Mouse (Mus musculus) liver, embryonic 15.5 days (tissue): ENCODE results near the gene Gvin1. TPM values are rescaled to one million over a fixed set of nuclear protein-coding genes. Genes with fewer than 3 reads are reported as not detected.
"Not testable (repeated sequence)": the region's sequence is repeated elsewhere in the genome, so short reads cannot be mapped to it uniquely, and the experiment has no call there.

Source experiments
- ATAC-seq: fragments of 200-750 bp; cut with Nextera tagmentation; 2 replicates; pipeline ENCODE4 v1.8.0; 2017; ENCODE audit warnings: moderate number of reproducible peaks, mild to moderate bottlenecking, moderate library complexity; ENCODE audit not compliant: insufficient read depth
- H3K27ac ChIP-seq: fragments of 300-500 bp; sonication (generic); replicated peaks from 2 replicates; pipeline ENCODE4 v1.5.1; 2015; ENCODE audit warnings: mild to moderate bottlenecking, inconsistent platforms
- H3K27me3 ChIP-seq: fragments of 300-500 bp; sonication (generic); 2 replicates; pipeline ENCODE4 v1.6.1; 2015; ENCODE audit warnings: mild to moderate bottlenecking, inconsistent platforms
- H3K36me3 ChIP-seq: fragments of 300-500 bp; sonication (generic); replicated peaks from 2 replicates; pipeline ENCODE4 v1.6.1; 2015; ENCODE audit warnings: moderate library complexity, mild to moderate bottlenecking, inconsistent platforms
- H3K4me1 ChIP-seq: fragments of 300-500 bp; sonication (generic); replicated peaks from 2 replicates; pipeline ENCODE4 v1.6.1; 2015; ENCODE audit warnings: inconsistent platforms
- H3K4me2 ChIP-seq: fragments of 300-500 bp; sonication (generic); 2 replicates; pipeline ENCODE4 v1.6.1; 2015; ENCODE audit warnings: moderate library complexity, mild to moderate bottlenecking, inconsistent platforms
- H3K4me3 ChIP-seq: fragments of 300-500 bp; sonication (generic); replicated peaks from 2 replicates; pipeline ENCODE4 v1.5.1; 2015; ENCODE audit warnings: mild to moderate bottlenecking, inconsistent platforms
- H3K9ac ChIP-seq: fragments of 300-500 bp; sonication (generic); 2 replicates; pipeline ENCODE4 v1.6.1; 2015; ENCODE audit warnings: moderate library complexity, mild to moderate bottlenecking, inconsistent platforms
- H3K9me3 ChIP-seq: fragments of 300-500 bp; sonication (generic); replicated peaks from 2 replicates; pipeline ENCODE4 v1.6.1; 2016; ENCODE audit warnings: inconsistent platforms
- WGBS: fragments of 180-500 bp; shearing (Covaris S2); methylation state at CpG from one replicate; pipeline ENCODE4 v1.1.7; 2015; ENCODE audit warnings: mixed read lengths; ENCODE audit not compliant: insufficient replicate concordance; 5-methylcytosine and 5-hydroxymethylcytosine counted together
- polyA plus RNA-seq: library from polyadenylated mRNA; unstranded; fragments of >200 nt; fragmentation: Nextera tagmentation; extraction: Ambion mirVana; gene quantifications from 2 replicates; pipeline ENCODE4 v1.2.1, GENCODE M21; 2015

The Gvin1 gene
- polyA plus RNA-seq, 1 experiment from 2014 or later = 0.67 TPM

GRCm38 (mm10) chr7:106206630-106207029 is 8.5 kb downstream of the Gvin1 start:
- H3K27me3 ChIP-seq, H3K9ac ChIP-seq, ATAC-seq, H3K36me3 ChIP-seq, H3K9me3 ChIP-seq, H3K4me1 ChIP-seq, H3K27ac ChIP-seq, H3K4me2 ChIP-seq, H3K4me3 ChIP-seq: not testable (repeated sequence)
- 52% methylated on average over 2 of the region's 3 CpGs for WGBS

- not testable (repeated sequence) for H3K4me3 ChIP-seq, H3K27me3 ChIP-seq, H3K9ac ChIP-seq
These were observed 38.1 kb downstream of the Gvin1 start for GRCm38 (mm10) chr7:106177065-106177464.

DNA sequence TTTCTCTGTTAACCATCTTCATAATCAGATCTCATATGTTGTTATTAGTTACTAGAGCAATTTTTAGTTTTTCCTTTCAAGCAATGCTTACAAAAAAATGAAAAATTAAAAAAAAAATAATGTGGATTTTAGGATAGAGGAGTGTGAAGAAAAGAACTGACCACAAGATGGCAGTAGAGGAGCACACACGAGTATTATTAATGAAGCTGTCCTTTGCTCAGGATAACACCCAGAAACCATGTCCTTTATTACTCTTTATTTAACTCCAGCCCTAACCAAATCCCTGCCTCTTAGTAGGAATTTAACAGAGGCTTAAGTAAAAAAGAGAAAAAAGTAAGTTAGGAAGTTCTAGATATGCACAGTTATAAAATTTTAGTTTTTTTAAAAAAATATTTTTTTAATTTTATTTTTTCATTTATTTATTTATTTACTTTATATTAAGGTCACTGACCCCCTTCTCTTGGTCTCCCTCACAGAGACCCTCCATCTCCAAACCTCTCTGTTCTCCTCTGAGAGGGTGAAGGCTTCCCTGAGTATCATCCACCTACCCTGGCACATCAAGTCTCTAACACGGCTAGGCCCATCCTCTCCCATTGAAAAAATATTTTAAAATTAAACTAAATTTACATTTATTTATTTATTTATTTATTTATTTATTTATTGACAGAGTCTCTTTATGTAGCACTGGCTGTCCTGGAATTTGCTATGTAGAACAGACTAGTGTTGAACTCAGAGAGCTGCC is 69.9 kb downstream of the Gvin1 start:
- not testable (repeated sequence) for H3K4me3 ChIP-seq, H3K36me3 ChIP-seq, H3K27ac ChIP-seq, ATAC-seq, H3K27me3 ChIP-seq, H3K4me2 ChIP-seq, H3K9ac ChIP-seq, H3K4me1 ChIP-seq, H3K9me3 ChIP-seq
- WGBS = 71% methylated on average over 1 of the region's 2 CpGs

More at GRCm38 (mm10) chr7:106177065-106177464, 38.1 kb downstream of the Gvin1 start:
- H3K27ac ChIP-seq, ATAC-seq, H3K9me3 ChIP-seq, H3K4me1 ChIP-seq, H3K36me3 ChIP-seq, H3K4me2 ChIP-seq: not testable (repeated sequence)

DNA sequence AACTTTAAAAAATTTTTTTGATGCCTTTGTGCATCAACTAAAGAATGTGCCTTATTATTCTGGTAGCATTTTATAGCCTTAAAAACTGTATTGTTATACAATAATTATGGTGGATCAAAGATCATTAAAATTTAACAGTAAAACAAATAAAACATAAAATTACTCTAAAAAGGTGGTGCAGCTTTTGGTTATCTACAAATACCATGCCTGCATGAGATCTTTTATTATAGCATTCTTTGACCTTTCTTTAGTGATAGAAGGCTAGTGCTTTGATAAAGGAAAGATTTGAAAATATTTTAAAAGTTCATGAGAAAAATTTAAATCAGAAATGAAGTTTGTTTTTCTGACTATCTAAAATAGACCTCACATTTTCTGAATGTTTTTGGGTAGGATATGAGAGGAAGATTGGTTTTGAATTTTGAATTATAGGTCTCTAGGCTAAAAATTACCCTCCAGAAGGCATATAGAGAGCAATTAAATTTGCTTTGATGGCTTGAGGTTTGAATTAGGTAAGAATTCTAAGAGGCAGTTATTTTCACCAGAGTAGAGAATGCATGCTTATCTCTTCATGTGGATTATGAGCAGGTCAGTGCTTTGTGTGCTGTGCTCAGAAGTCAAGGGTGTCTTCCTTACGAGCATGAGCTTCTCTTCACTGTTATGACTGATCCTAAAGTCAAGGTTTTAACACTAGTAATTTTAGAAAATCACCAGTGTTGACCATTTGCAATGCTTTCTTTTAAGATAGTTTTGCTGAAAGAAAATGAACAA is 73.8 kb downstream of the Gvin1 start:
- H3K4me2 ChIP-seq, H3K9me3 ChIP-seq, ATAC-seq, H3K36me3 ChIP-seq, H3K9ac ChIP-seq, H3K4me1 ChIP-seq, H3K27ac ChIP-seq, H3K4me3 ChIP-seq, H3K27me3 ChIP-seq: not testable (repeated sequence)
- WGBS = no CpG with 5 or more reads among the region's 1 CpGs

GRCm38 (mm10) chr7:106117090-106117948 is 97.8 kb downstream of the Gvin1 start:
- H3K4me3 ChIP-seq, H3K4me2 ChIP-seq, H3K27me3 ChIP-seq, H3K9ac ChIP-seq, ATAC-seq, H3K9me3 ChIP-seq, H3K27ac ChIP-seq, H3K36me3 ChIP-seq, H3K4me1 ChIP-seq: not testable (repeated sequence)
- WGBS = no CpG with 5 or more reads among the region's 2 CpGs
